Mouse (Mus musculus) urinary bladder, adult 18-20 months (tissue): ENCODE data around the gene Vps13d.
"Not testable (repeated sequence)": the region's sequence is repeated elsewhere in the genome, so short reads cannot be mapped to it uniquely, and the experiment has no call there.

Source experiments
- DNase-seq, 2 experiments: peaks; one replicate each; pipeline ENCODE4 v3.0.0; 2022; ENCODE audit warnings: low spot score in 2 of 2, mixed read lengths in 2 of 2

Vps13d gene

DNA sequence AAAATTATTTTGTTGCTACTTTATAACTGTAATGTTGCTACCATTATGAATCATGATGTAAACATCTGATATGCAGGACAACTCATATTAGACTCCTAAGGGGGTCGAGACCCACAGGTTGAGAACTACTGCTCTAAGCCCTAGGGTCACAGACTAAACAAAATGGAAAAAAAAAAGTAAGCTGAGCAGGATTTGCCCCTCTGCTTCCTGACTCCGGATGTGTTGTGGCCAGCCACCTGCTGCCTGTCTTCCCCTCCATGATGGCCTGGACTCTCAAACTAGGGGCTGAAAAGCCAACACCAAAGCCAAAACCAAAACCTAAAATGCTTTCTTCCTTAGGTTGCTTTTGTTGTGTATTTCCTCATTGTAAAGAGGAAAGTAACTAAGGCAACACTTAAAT, 16.3 kb upstream of the Vps13d start:
- no peak for DNase-seq

DNA sequence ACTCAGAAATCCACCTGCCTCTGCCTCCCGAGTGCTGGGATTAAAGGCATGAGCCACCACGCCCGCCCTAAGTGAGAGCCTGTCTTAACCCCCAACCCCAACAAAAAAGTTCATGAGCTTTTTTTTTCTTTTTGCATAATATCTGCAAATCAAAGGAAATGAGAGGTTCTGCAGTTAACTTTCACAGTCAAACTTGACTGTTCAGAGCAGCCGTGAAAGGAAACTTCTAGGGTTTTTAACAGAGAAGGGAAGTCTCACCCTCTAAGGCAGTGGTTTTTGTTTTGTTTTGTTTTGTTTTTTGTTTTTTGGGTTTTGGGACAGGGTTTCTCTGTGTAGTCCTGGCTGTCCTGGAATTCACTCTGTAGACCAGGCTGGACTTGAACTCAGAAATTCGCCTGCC, 15.8 kb upstream of the Vps13d start:
- DNase-seq = no peak

DNA sequence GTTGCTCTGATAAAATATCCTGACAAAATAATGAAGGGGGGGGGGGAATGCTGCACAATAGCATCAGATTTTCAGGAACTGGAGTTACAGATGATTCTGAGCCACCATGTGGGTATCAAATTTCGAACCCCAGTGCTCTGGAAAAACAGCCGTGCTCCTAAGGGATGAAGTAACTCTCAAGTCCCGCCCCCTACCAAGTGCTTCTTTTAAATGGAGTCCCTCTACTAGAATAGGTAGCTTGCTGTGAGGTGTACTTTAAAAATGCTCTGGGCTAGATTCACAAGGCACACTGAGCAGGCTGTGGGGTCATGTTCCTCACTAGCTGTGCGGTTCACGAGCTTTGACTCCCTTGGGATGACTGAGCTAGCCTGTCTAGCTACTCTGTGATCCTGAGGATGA, 14.9 kb upstream of the Vps13d start:
- DNase-seq = no peak

DNA sequence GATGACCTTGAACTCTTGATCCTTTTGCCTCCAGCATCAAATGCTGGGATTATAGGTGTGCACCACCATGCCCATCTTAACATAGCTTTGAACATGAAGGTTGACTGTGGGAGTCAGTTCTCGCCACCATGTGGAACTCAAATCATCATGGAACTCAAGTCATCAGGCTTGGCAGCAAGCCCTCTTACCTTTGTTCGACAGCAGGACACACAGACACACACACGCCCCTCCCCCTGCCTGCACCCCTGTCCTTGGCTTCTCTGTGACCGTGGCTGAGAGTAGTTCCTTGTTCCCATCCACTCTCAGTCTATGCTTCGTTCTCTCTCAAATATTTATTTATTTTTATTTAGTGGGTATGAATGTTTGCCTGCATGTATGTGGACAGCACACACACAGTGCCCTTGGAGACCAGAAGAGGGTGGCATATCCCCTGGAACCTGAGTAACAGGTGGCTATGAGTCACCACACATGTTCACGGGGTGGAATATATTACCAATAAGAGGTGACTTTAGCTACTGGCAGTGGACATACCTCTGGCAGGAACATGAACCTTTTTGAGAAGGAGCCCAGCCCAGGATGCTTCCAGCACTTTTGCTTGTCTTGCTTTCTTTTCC, 14.4 kb upstream of the Vps13d start:
- DNase-seq = no peak

DNA sequence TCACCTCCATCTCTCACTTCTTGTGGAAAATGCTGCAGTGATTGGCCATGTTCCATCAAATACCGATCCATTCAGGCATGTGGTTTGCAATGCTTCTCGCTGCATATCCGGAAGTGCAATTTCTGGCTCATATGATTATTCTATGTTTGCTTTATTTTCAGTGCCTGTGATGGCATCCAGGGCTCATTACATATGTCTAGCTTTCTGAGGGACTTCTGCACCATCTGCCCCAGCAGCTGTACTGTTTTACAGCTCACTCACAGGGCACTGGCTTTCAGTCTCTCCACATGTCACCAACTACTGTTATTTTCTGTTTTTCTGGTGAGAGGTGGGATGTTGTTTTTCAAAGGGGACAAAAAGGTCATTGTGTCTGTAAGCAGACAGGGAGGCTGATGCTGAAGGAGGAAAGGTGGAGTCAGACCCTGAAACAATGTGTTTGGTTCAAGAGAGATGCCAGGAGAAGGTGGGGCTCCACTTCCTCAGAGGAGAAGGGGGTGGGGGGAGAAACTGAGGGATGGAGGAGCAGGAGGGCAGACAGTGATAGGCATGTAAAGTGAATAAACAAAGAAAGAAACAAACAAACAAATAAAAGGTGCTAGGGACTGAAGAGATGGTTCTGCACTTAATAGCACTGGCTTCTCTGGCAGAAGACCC, 13.0 kb upstream of the Vps13d start:
- no peak for DNase-seq

DNA sequence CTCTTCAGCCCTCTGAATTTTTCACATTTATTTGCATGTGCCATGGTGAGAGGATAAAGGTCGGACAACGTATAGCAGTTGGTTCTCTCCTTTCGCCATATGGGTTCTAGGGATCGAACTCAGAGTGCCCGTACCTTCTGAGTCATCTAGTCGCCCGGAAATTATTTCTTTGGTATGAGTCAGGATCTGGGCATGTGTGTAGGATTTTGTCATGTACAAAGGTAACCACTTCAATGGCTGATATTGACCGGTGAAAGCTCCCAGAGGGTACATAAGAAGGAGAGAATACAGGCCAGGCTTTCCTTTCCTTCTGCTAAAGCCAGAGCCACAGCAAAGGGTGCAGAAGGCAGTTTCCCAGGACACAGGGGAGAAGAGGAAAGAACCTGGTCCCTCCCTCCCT, 10.0 kb upstream of the Vps13d start:
- no peak for DNase-seq

DNA sequence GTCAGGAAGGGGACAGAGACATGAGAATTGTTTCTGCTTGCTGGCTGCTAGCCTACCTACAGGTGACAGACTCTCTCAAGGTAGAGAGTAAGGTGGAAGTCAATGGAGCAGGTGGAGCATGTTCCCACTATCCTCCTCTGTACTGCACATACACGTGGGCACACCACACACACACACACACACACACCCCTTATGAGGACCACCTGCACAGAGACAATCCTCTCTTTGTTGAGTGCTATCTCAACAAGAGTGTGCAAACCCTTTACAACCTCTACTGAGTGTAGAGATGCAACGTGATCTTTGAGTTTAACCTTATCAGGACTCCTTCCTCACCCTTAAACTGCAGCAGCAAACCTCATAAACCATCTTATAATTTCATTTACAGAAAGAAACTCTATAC, 8.5 kb upstream of the Vps13d start:
- DNase-seq = no peak

DNA sequence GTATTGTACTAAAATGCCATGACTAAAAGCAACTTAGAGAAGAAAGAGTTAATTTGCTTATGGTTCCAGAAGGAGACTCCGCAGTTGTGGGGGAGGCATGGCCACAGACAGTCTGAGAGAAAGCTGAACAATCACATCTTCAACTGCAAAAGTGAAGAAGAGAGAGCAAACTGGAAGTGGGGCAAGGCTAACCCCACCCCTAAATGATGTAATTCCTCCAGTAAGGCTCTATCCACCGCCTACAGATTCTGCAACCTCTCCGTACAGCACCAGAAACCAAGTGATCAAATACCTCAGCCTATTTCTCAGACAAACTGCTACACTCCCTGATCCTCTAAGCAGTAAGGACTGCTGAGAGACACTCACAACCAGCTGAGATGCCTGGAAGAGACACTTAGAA, 6.6 kb upstream of the Vps13d start:
- no peak for DNase-seq

DNA sequence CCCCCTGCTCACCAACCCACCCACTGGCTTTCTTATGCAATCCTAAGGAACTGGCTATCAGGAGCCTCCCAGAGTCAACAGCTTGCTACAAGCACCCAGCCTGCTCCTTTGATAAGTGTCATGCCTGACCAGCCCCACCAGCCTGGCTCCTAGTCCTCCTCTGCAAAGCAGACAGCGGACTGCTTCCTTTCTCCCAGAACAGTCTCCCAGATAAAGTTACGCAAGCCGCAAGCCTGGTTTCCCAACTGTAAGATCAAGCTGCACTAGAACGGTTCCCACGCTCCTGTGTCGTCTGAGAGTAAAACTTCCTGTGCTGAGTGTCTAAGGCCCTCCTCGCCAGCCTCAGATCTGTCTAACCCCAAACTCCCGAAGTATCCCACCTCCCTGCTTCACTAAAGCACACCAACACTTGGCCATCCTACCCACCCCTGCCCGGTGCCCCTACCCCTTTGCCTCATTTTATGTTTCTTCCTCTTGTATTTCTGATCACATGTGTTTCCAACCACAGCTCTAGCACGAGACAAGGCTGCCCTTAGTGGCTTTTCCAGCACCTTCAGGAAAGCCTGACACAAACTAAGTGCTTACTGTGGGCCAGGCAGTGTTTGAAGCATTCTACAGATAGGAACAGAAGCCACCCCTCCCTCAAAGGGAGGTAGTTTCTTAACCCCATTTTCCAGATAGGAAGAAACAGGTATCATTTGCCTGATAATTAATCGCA, 5.3 kb upstream of the Vps13d start:
- peak; percentile 14 to 48 for DNase-seq

DNA sequence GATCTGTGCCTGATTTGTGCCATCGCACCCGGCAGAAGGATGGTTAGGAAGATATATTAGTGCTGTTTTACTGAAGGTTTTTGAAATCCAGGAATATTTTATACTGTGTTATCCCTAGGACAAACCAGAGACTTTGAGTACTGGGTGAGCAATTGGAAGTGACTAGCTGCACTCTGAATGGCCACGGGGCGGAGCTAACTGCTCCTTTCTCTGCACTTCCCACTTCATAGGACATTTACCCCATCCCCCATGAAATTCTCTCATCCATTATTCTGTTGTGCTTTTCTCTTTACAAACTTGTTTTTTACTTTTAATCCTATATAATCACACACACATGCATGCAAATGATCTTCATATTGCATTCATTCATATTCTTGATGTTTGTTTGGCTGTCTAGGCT, 1.8 kb upstream of the Vps13d start:
- DNase-seq = no peak

DNA sequence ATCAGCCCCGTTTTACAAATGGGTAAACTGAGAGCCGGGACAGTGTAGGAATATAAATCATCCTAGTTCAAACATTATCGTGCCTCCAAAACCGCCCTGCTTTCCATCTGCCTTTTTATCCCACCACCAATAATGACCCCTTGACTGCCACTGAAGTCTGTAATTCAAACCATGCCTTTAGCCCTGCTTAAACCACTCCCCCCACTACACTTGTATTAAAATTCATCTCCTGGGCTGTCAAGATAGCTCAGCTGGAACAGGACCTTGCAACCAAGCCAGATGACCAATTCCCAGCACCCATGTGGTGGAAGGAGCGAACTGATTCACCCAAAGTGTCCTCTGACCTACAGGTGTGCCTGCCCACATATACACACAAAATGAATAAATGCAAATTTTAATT, 367 bp upstream of the Vps13d start:
- no peak for DNase-seq

DNA sequence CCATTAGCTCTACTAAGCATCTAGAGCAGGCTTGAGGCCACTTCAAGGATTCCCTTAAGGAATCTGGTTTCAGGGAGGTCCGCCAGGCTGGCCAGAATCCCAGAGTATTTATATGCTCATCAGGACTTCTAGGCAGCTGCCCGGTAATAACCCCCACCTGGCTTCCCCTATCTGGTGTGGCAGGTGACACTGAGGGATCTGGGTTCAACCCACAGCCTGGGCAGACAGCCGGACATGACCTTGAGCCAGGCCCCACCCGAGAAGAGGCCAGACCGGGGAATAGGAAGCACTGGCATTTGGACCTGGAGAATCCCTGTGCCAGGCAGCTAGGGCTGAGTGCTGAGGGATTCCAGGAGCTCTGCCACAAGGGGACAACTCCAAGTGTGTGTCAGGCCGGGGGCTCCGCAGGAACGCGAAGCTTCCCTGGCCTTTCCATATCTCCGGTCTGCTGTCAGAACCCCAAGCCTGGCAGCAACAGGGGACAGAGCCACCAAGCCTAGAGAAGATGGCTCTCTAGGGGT, 754 bp downstream of the Vps13d start:
- DNase-seq = peak in 1 of 2 experiments; percentile 19

DNA sequence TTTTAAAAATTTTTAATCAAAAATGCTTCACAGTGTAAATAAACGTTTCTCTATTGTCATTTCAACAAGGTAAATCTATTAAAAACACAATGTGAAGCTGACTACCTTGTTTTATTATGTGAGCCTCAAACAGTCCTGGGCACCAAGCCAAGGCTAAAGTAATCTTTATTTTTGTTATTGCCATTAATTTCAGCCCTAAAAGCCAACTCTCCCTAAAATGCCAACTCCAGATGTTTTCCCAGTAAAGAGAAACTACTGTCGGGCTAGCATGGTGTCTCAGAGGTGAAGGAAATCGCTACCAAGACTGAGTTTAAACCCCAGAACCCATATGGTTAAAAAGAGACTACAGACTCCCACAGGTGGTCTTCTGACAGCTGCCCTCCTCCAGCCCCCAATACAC, 1.4 kb downstream of the Vps13d start:
- DNase-seq = no peak

DNA sequence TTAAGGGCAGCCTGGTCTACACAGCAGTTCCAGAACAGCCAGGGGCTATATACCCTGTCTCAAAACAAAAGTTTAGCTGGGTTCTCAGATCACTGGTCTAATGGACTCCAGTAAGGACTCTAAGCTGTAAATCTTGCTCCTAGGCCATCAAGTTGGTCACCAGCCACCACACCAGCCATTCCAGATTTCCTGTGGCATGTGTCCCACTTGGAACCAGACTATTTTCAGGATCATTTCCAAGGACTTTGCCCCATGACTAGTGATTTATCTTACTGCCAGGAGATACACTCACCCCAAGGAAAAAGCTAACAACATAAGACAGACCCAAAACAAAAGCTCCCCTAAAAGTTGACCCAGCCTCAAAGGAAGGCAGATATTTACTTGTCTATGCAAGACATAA, 2.1 kb downstream of the Vps13d start:
- DNase-seq = no peak

DNA sequence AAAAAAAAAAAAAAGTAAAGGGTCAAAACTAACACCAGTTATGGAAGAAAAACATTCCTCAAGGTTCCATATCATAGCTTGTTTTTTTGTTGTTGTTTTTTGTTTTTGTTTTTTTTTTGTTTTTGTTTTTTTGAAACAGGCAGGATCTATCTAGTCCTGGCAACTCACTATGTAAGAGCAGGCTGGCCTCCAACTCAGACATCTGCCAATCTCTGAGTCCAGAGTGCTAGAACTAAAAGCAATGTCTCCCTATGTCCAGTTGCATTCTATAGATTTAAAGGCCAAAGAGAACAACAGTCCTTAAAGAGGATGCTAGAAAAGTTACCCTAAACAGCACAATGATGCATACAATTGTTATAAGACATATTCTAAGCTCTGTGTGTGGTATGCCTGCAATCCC, 6.2 kb downstream of the Vps13d start:
- no peak for DNase-seq

DNA sequence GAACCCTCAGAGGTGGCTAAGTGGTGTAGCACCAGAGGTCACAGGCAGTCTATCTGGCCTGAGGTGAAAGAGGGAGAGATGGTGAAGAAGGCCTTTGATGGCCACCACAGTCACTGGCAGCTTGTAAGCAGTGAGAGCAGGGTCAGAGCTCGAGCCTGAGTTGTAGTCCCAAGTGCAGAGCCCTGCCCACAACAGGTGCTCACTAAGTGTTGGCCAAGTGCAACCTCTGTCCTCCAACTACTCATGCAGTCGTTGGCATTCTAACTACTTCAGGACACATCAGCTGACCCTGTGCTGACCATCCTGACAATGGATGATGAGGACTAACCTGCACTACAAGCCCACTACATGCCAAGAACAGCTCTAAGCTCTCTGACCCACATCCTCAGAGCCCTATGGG, 7.2 kb downstream of the Vps13d start:
- DNase-seq = no peak

DNA sequence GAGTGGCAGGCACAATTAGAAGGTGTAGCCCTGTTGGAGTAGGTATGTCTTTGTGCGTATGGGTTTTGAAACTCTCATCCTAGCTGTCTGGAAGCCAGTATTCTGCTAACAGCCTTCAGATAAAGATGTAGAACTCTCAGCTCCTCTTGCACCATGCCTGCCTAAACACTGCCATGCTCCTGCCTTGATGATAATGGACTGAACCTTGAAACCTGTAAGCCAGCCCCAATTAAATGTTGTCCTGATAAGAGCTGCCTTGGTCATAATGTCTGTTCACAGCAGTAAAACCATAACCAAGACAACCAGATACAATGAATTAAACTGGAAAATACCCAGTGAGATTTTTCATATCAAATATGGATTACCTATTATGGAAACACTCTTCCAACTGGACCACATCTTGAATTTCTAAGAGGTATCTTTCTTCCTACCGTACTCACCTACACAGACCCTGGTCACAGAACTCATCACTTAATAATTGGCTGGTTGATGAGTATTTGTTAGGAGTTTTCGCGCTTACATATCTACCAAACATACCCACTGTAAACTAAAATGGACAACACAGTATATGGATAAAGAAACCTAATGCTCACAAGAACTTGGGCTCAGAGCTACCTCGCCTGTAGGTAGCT, 15.8 kb downstream of the Vps13d start:
- no peak for DNase-seq

DNA sequence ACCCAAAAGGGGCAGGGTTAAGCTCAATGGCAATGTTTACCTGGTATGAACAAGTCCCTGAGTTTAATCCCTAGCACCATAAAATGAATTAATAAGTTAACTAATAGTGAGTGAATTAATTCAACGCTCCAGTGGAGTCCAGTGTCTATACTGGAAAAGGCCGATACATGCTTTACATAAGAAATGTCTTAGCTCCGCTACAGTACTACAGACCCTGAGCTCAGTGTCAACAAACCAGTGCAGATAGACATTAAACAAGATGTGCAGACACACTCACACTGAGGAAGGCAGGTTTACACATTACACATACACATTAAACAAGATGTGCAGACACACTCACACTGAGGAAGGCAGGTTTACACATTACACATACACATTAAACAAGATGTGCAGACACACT, 29.3 kb downstream of the Vps13d start:
- DNase-seq = not testable (repeated sequence)

DNA sequence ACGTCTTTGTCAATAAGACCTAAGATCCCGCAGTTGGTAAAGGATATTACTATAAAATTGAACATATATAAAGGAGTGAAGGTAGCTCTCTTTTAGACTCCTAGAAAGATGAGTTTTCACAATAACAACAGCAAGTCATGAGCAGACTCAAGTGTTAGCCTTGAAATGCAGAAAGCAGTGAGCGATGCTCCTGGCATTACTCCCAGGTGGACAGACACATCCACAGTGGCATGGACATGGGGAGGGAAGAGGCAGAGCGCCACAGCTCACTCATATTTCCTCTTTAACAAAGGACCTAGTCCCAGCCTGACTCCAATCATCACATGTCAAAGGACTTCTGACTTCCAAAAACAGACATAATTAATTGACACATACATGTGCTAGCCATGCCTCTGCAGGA, 30.7 kb downstream of the Vps13d start:
- no peak for DNase-seq

DNA sequence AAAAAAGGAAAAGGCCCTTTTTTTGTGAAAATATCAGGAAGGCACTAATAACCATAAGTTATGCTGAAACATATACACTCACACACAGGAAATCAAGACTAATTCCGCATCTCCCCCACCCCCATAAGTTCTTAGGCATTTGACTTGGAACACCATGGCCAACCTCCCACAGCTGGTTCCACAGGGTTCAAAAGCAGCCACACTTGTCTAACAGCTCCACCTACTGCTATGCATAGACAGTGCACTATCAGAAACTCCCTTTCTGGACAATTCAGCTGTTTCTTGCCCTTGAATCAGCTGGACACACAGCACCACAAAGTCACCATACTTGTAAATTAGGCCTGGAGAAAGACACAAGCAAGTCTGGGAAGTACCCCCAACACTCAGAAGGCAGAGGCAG, 33.6 kb downstream of the Vps13d start:
- no peak for DNase-seq

DNA sequence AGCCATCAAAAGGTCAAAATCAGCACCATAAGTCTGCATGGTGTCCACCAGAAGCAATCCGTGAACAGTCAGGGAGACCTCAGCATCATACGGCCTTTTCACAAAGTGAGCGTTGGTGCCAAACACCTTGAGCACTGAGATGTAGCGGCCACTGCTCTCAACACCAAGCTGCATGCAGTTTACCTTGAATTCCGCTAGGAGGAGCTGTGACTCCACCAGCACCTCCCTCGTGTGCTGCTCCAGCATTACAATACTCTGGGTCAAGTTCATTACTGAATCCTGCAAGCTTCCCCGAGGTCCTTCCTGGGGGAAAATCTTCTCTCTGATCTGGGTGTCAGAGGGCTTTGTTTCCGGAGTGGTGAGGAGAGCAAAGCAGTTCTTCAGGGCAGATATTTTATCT, 38.8 kb downstream of the Vps13d start:
- peak in 1 of 2 experiments; percentile 28 for DNase-seq

DNA sequence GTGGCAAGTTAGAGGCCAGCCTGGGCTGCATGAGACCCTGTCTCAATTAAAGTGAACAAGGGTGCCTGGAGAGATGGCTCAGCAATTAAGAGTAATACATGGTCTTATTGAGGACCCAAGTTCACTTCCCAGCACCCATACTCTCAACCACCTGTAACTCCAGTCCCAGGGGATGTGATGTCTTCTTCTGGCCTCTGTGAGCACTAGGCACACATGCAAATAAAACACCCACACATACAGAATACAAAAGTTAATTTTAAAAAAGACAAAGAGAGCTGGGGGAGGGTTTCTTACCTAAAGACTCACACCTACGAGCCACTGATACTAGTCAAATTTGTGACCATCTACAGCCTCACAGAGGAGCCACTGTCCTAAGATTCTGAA, 43.7 kb downstream of the Vps13d start:
- DNase-seq = no peak
